Mouse (Mus musculus) myocyte (in vitro differentiated cells): ENCODE results near the gene 1700020A23Rik. TPM values are rescaled to one million over a fixed set of nuclear protein-coding genes. Genes with fewer than 3 reads are reported as not detected.

ENCODE experiments used
- H3K27me3 ChIP-seq: one replicate; pipeline ENCODE4 v1.6.1; 2011; ENCODE audit not compliant: control insufficient read depth, insufficient read depth, insufficient read length
- H3K36me3 ChIP-seq: one replicate; pipeline ENCODE4 v1.6.1; 2011; ENCODE audit not compliant: control insufficient read depth, insufficient read depth
- H3K4me2 ChIP-seq: one replicate; pipeline ENCODE4 v1.6.1; 2011; ENCODE audit warnings: low read depth, control low read depth
- H3K4me3 ChIP-seq: one replicate; pipeline ENCODE4 v1.5.1; 2011; ENCODE audit warnings: mild to moderate bottlenecking, control low read depth, moderate library complexity
- H3K79me2 ChIP-seq: one replicate; pipeline ENCODE4 v1.6.1; 2011; ENCODE audit not compliant: control insufficient read depth, insufficient read depth
- H3ac ChIP-seq: one replicate; pipeline ENCODE4 v1.6.1; 2011; ENCODE audit not compliant: control insufficient read depth, insufficient read length
- CEBPB ChIP-seq: IDR thresholded peaks from 2 replicates; pipeline ENCODE4 v1.6.1; 2011; ENCODE audit warnings: mild to moderate bottlenecking, moderate library complexity; ENCODE audit not compliant: poor library complexity, insufficient read depth, severe bottlenecking
- E2F4 ChIP-seq: IDR thresholded peaks from one replicate; pipeline ENCODE4 v1.6.1; 2011; ENCODE audit warnings: mild to moderate bottlenecking, control low read depth, moderate library complexity; ENCODE audit not compliant: insufficient read depth
- MAX ChIP-seq: IDR thresholded peaks from one replicate; pipeline ENCODE4 v1.6.1; 2011; ENCODE audit warnings: low read depth, mild to moderate bottlenecking, control low read depth
- MYOD1 ChIP-seq, 3 experiments: IDR thresholded peaks; one replicate each; pipeline ENCODE4 v1.6.1; 2011; ENCODE audit warnings: control low read depth in 2 of 3, low read depth in 2 of 3, mild to moderate bottlenecking in 2 of 3, moderate library complexity in 1 of 3; ENCODE audit not compliant: insufficient read length in 2 of 3, control insufficient read depth in 1 of 3
- MYOG ChIP-seq, 3 experiments: IDR thresholded peaks; one replicate each; pipeline ENCODE4 v1.6.1; 2011; ENCODE audit warnings: control low read depth in 2 of 3, low read depth in 2 of 3, mild to moderate bottlenecking in 2 of 3; ENCODE audit not compliant: insufficient read length in 2 of 3, control insufficient read depth in 1 of 3, insufficient read depth in 1 of 3
- POLR2A ChIP-seq: IDR thresholded peaks from one replicate; pipeline ENCODE4 v1.6.1; 2011; ENCODE audit warnings: low read depth, mild to moderate bottlenecking, control low read depth, moderate library complexity; ENCODE audit not compliant: insufficient read length
- POLR2AphosphoS2 ChIP-seq: IDR thresholded peaks from one replicate; pipeline ENCODE4 v1.6.1; 2011; ENCODE audit warnings: low read depth, control low read depth; ENCODE audit not compliant: insufficient read length
- REST ChIP-seq: IDR thresholded peaks from one replicate; pipeline ENCODE4 v1.6.1; 2011; ENCODE audit warnings: mild to moderate bottlenecking, control low read depth, moderate library complexity; ENCODE audit not compliant: insufficient read depth, insufficient read length
- SRF ChIP-seq: IDR thresholded peaks from one replicate; pipeline ENCODE4 v1.6.1; 2011; ENCODE audit warnings: low read depth; ENCODE audit not compliant: control insufficient read depth, insufficient read length
- TCF12 ChIP-seq: IDR thresholded peaks from one replicate; pipeline ENCODE4 v1.6.1; 2011; ENCODE audit warnings: mild to moderate bottlenecking, control low read depth; ENCODE audit not compliant: poor library complexity, insufficient read depth, severe bottlenecking
- TCF3 ChIP-seq: IDR thresholded peaks from one replicate; pipeline ENCODE4 v1.6.1; 2011; ENCODE audit warnings: low read depth, control low read depth; ENCODE audit not compliant: insufficient read length
- USF1 ChIP-seq: IDR thresholded peaks from one replicate; pipeline ENCODE4 v1.6.1; 2011; ENCODE audit warnings: low read depth, mild to moderate bottlenecking, control low read depth, moderate library complexity
- polyA plus RNA-seq: library from polyadenylated mRNA; unstranded; fragments of >200 nt; fragmentation: generic; extraction: Trizol; gene quantifications from one replicate; pipeline ENCODE4 v1.2.1, GENCODE M21; 2012; ENCODE audit warnings: missing spikeins

1700020A23Rik gene
- polyA plus RNA-seq, 1 experiment = not detected

DNA sequence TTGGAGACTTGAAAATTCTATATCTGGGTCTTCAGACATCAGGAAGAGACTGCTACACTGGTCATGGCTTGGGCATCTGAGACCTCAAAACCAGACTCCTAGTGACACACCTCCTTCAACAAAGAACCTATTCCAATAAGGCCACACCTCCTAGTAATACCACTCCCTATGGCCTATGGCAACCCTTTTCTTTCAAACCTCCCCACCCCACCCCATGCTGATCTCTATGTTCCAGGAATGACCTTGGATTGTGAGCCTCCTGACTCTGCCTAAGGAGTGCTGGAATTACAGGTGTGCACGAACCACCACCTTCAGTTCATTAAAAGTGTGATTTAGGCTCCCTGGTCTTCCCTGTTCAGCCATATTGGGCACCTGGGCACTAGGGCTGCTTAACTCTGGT, 5.0 kb upstream of the 1700020A23Rik start:
- Histone ChIP-seq H3K4me3 (no peak overlapping the region), H3K4me2 (no peak overlapping the region), H3K27me3 (peaks cover 31% of the 10 kb centered on the region), H3K79me2 (no peaks in the 10 kb centered on the region), H3K36me3 (no peaks in the 10 kb centered on the region), H3ac (no peak overlapping the region)
- TF ChIP-seq E2F4 = no peak
- TF ChIP-seq MAX = no peak
- no peak for TF ChIP-seq MYOD1 (IDR thresholded peaks at IDR 0.05; ENCODE audit: control insufficient read depth in 1 of 3, insufficient read length in 2 of 3, low read depth in 2 of 3)
- no peak for TF ChIP-seq MYOG (IDR thresholded peaks at IDR 0.05; ENCODE audit: control insufficient read depth in 1 of 3, insufficient read depth in 1 of 3, insufficient read length in 2 of 3, low read depth in 2 of 3)
- TF ChIP-seq POLR2AphosphoS2 = no peak
- no peak for TF ChIP-seq TCF3
- TF ChIP-seq REST = no peak
- no peak for TF ChIP-seq SRF
- TF ChIP-seq POLR2A = no peak
- TF ChIP-seq CEBPB = no peak
- TF ChIP-seq USF1 = no peak

DNA sequence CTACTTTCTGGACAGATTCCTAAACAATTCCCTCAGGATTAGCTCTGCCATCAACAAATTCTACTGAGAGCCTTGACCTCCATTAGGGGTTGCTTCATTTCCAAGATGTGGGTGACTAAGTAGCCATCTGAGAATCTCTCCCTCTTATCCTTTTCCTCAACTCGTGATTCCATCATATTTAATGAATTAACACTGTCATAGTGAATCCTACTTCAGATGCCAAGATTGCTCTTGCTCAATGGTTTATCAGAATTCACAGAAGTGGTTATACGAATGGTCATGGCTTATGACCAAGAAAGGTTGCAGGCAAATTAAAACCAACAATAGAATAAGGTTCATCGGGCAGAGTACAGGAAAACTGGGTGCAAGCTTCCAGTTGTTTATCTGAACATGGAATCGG, 3.2 kb upstream of the 1700020A23Rik start:
- Histone ChIP-seq H3K4me2 (no peak overlapping the region), H3K27me3 (peaks cover 14% of the 10 kb centered on the region), H3K79me2 (no peaks in the 10 kb centered on the region), H3ac (no peak overlapping the region), H3K4me3 (no peak overlapping the region), H3K36me3 (no peaks in the 10 kb centered on the region)
- no peak for TF ChIP-seq REST
- TF ChIP-seq CEBPB = no peak
- no peak for TF ChIP-seq TCF3
- no peak for TF ChIP-seq POLR2AphosphoS2
- no peak for TF ChIP-seq MAX
- no peak for TF ChIP-seq MYOD1 (IDR thresholded peaks at IDR 0.05; ENCODE audit: control insufficient read depth in 1 of 3, insufficient read length in 2 of 3, low read depth in 2 of 3)
- TF ChIP-seq TCF12 = no peak
- TF ChIP-seq MYOG (IDR thresholded peaks at IDR 0.05; ENCODE audit: control insufficient read depth in 1 of 3, insufficient read depth in 1 of 3, insufficient read length in 2 of 3, low read depth in 2 of 3) = no peak
- no peak for TF ChIP-seq POLR2A
- no peak for TF ChIP-seq E2F4
- TF ChIP-seq USF1 = no peak
- TF ChIP-seq SRF = no peak

DNA sequence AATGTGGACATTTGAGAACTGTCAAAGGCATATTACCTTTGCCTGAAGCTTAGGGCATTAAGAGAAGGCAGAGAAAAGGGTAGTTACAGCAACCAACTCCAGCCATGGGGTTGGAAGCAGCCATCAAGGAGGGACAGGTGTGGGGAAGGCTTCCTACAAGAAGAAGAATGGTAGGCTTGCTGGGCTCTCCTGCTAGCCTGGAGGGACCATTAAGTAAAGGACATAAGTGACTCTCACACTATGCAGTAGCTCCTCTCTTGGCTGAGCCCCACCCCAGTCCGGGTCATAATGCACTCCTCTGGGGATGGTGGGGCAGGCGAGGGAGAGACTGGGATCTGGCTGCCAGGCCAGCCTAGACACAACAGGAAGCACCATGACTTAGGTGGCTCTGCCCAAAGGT, 1.1 kb downstream of the 1700020A23Rik start, which contains the start of gene Tmem239:
TSS of gene Tmem239 (plus strand) at position 301 of the 400 bp plus-strand sequence.
- H3K36me3 ChIP-seq = no peaks in the 10 kb centered on the region
- TF ChIP-seq POLR2A (no peak), TCF3 (no peak), E2F4 (no peak), USF1 (no peak)

DNA sequence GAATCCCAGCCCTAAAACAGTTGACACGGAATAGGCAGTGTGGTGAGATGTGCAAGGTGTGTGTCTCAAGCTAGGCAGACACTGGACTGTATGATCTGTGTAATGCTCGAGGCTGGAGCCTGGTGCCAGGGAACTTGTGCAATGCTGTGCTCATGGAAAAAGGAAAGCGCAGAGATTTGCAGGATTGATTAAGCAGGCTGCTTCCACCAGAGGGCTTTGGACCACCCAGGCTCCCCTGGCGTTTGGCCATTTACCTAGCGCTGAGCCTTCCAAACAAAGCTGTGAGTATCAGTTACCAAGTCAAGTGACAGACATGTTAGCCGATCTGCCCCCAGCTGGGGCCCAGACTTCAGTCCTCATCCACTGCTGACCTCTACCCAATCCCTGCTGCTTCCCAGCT, 3.1 kb downstream of the 1700020A23Rik start:
- Histone ChIP-seq H3K4me2 (no peak overlapping the region), H3ac (no peak overlapping the region), H3K4me3 (no peak overlapping the region), H3K79me2 (no peaks in the 10 kb centered on the region), H3K36me3 (no peaks in the 10 kb centered on the region), H3K27me3 (no peaks in the 10 kb centered on the region)
- no peak for TF ChIP-seq REST
- no peak for TF ChIP-seq CEBPB
- TF ChIP-seq TCF12 = no peak
- TF ChIP-seq MAX = no peak

More for the DNA sequence above, 1.1 kb downstream of the 1700020A23Rik start, which contains the start of gene Tmem239:
- Histone ChIP-seq H3K27me3 (no peaks in the 10 kb centered on the region), H3K4me3 (no peak within 1 kb of the TSS), H3K79me2 (no peaks in the 10 kb centered on the region), H3ac (no peak within 1 kb of the TSS), H3K4me2 (no peak within 1 kb of the TSS)

DNA sequence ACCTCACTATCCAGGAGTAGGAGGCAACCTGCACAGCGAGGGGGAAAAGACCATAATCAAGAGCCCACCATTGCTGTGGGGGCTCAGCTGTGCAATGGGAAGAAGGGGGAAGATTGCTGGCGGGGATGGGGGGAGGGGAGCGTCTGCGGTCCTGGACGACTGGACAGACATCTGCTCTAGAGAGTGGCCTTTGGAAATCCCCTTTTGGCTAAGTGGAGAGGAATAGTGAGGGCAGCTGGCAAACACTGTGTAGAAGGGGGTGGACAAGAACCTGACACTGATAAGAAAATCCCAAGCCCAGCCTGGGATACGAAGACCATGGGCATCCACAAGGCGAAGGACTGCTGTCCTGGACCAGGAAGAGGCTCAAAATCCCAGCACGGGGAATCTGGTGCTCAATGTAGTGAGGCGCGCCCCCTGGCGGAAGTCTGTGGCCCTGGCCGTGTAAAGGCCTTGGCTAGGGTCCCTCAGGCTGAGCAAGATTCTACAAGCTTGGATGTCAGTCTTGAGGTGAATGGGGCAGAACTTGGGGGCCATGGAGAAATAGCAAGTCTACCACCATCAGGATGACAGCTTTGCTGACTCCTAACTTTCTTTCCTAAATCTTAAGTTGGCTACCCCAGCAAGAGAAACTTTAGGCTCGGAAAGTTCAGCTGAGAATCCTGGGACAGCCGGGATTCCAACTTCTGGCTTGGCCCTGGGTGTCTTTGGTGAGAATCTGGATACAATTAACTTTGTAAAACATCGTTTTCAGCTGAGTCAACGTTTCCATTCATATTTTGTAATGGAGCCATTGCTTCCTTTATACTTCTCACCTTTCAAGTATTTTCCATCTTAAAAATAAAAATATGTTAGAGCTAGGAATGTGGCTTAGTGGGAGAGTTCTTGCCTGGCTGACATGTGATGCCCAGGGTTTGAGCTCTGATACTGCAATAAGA, 6.8 kb downstream of the 1700020A23Rik start:
- Histone ChIP-seq H3ac (no peak overlapping the region), H3K27me3 (no peaks in the 10 kb centered on the region), H3K79me2 (no peaks in the 10 kb centered on the region), H3K36me3 (no peaks in the 10 kb centered on the region), H3K4me3 (no peak overlapping the region), H3K4me2 (no peak overlapping the region)
- TF ChIP-seq POLR2A = no peak
- no peak for TF ChIP-seq CEBPB
- no peak for TF ChIP-seq USF1
- TF ChIP-seq REST = no peak
- no peak for TF ChIP-seq E2F4
- no peak for TF ChIP-seq SRF
- no peak for TF ChIP-seq MYOG (IDR thresholded peaks at IDR 0.05; ENCODE audit: control insufficient read depth in 1 of 3, insufficient read depth in 1 of 3, insufficient read length in 2 of 3, low read depth in 2 of 3)
- no peak for TF ChIP-seq MYOD1 (IDR thresholded peaks at IDR 0.05; ENCODE audit: control insufficient read depth in 1 of 3, insufficient read length in 2 of 3, low read depth in 2 of 3)
- TF ChIP-seq POLR2AphosphoS2 = no peak
- TF ChIP-seq MAX = no peak
- TF ChIP-seq TCF12 = no peak
- TF ChIP-seq TCF3 = no peak
